Mouse (Mus musculus): ENCODE results near the gene Plscr5. TPM values are rescaled to one million over a fixed set of nuclear protein-coding genes. Genes with fewer than 3 reads are reported as not detected.

Plscr5 gene
- polyA plus RNA-seq, 1 experiment: not detected

DNA sequence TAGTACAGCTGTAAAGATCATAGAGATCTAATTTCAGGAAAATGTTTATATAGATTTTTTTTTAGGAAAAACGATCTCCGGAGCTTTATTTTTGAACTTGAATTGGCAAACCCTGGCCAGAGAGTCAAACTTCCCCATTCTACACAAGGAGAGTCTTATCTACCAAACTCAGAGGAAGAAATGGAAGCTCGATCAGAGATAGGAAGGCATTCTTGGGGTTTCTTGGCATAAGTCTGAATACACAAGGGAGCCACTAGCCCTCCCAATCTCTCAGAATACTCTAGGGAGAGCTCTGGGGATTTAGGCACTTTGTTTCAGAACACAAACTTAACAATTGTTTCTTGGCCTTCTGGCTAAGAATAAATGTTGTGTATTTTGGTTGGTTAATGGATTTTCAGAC lies 27.4 kb downstream of the Plscr5 start:
- Histone ChIP-seq H3K27ac (ENCODE audit: control insufficient read depth, insufficient read depth, low read depth, low read length, poor library complexity) (no peak overlapping the region), H3K4me1 (ENCODE audit: control insufficient read depth, insufficient read depth, low read length) (peaks cover 2% of the 10 kb centered on the region; the same call in 1 of the 2 replicates), H3K4me3 (replicated peaks; ENCODE audit: control insufficient read depth, low read depth, low read length) (no peak overlapping the region)
- no peak for TF ChIP-seq CTCF (IDR thresholded peaks at IDR 0.05; ENCODE audit: control insufficient read depth, insufficient read depth, low read length)
- 8% methylated on average over 3 of the region's 3 CpGs for WGBS

DNA sequence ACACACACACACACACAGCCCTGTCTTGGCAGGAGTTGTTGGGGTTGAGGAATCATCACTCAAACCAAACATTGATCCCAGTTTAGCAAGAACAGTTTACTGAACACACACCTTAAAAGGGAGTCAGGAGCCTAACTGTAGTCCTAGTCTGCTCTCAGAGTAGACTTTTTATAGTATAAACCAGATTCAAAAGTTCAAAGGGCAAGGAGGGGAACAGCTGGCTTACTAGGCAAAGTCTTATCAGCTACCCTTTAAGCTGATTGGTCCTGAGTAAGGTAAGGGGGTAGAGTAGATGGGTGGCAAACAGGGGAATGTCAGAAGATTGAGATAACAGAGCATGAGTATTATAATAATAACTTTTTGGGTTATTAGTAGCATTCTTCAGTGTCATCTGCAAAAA lies 28.7 kb downstream of the Plscr5 start:
- TF ChIP-seq POLR2A (IDR thresholded peaks at IDR 0.05; ENCODE audit: borderline replicate concordance, control insufficient read depth, low read depth, low read length): no peak
- TF ChIP-seq CTCF (IDR thresholded peaks at IDR 0.05; ENCODE audit: control insufficient read depth, insufficient read depth, low read length): no peak
- H3K27ac ChIP-seq (ENCODE audit: control insufficient read depth, insufficient read depth, low read depth, low read length, poor library complexity): no peak overlapping the region
- H3K4me3 ChIP-seq (replicated peaks; ENCODE audit: control insufficient read depth, low read depth, low read length): no peak overlapping the region
- H3K4me1 ChIP-seq (ENCODE audit: control insufficient read depth, insufficient read depth, low read length): peaks cover 6% of the 10 kb centered on the region; the same call in 1 of the 2 replicates

DNA sequence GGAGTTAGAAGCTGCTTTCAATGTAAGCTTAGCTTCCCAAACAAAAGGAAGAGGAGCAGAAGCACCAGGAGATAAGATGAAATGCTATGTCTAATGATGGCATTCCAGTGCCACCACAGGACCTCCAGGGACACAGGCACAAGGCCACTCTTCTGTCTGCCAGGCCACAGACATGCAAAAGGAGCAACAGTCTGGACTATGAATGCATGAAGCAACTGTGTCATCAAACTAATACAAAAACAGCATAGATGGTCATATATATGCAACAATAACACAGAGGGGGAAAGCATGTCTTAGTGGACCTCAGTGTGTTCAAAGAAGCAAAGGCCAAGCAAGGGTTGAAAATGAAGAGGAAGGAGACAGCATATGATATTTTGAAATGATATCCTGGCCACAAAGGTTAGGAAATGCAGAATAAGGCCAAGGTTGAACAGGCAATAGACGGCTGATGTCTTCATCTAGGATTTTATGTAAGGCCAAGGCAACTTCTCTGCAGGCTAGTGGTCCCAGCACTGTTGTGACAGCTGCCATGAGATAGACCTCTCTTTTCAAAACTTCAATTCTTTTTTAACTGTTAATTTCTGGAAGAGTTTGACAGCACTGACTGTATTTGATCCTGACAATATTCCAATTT lies 32.0 kb downstream of the Plscr5 start:
- 40% methylated on average over 1 of the region's 1 CpGs for WGBS
- no peak for TF ChIP-seq POLR2A (IDR thresholded peaks at IDR 0.05; ENCODE audit: borderline replicate concordance, control insufficient read depth, low read depth, low read length)
- no peak for TF ChIP-seq CTCF (IDR thresholded peaks at IDR 0.05; ENCODE audit: control insufficient read depth, insufficient read depth, low read length)
- H3K27ac ChIP-seq (ENCODE audit: control insufficient read depth, insufficient read depth, low read depth, low read length, poor library complexity): no peak overlapping the region
- peaks cover 6% of the 10 kb centered on the region; the same call in 1 of the 2 replicates for H3K4me1 ChIP-seq (ENCODE audit: control insufficient read depth, insufficient read depth, low read length)
- H3K4me3 ChIP-seq (replicated peaks; ENCODE audit: control insufficient read depth, low read depth, low read length): no peak overlapping the region

DNA sequence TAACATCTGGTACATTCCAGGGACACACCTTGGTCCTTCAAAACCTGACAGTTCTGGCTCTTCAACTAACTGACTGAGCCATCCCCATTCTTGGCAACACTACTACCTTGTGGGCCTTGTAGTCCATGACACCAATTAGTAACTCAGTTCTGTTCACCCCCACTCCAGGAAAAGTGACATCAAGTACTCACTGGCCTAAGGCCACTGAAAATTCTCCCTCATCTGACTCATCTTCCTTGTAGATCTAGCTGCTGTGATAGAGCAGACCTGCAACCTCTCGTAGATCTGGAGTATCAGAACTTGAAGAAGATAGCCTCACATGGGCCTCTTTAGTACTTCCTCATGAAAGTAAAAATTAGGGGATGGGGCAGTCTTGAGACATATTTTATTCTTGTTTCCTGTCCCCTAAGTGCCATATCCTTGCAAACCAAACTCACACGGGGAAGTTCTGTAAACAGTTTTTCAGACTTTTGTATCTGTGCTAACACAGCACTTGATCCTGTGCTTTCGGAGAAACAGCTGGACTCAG lies 33.5 kb downstream of the Plscr5 start:
- peaks cover 6% of the 10 kb centered on the region; the same call in 1 of the 2 replicates for H3K4me1 ChIP-seq (ENCODE audit: control insufficient read depth, insufficient read depth, low read length)
- no peak overlapping the region for H3K4me3 ChIP-seq (replicated peaks; ENCODE audit: control insufficient read depth, low read depth, low read length)
- TF ChIP-seq POLR2A (IDR thresholded peaks at IDR 0.05; ENCODE audit: borderline replicate concordance, control insufficient read depth, low read depth, low read length) (no peak), CTCF (IDR thresholded peaks at IDR 0.05; ENCODE audit: control insufficient read depth, insufficient read depth, low read length) (no peak)
- WGBS: 19% methylated on average over 3 of the region's 3 CpGs
- no peak overlapping the region for H3K27ac ChIP-seq (ENCODE audit: control insufficient read depth, insufficient read depth, low read depth, low read length, poor library complexity)

DNA sequence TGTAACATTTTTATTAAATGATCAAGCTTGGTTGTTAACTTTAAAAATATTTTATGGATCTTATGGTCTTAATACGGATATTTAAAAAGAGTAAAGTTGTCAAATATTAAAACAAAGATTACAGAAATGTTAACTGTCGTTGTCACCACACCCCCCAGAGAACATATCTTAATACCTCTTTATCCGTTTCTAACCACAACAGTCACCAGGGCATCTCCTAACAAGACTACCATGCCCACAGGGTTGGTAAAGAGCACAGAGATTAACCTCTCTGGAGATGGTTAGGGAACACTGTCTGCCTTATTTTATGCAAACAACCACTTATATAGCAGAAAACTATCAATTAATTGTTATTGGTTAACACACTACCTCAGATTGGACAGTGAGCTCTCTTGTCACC lies 34.1 kb downstream of the Plscr5 start:
- Histone ChIP-seq H3K4me1 (ENCODE audit: control insufficient read depth, insufficient read depth, low read length) (peaks cover 5% of the 10 kb centered on the region; the same call in 1 of the 2 replicates), H3K4me3 (replicated peaks; ENCODE audit: control insufficient read depth, low read depth, low read length) (no peak overlapping the region), H3K27ac (ENCODE audit: control insufficient read depth, insufficient read depth, low read depth, low read length, poor library complexity) (no peak overlapping the region)
- TF ChIP-seq POLR2A (IDR thresholded peaks at IDR 0.05; ENCODE audit: borderline replicate concordance, control insufficient read depth, low read depth, low read length): no peak
- TF ChIP-seq CTCF (IDR thresholded peaks at IDR 0.05; ENCODE audit: control insufficient read depth, insufficient read depth, low read length): no peak
- WGBS: 38% methylated on average over 3 of the region's 3 CpGs

DNA sequence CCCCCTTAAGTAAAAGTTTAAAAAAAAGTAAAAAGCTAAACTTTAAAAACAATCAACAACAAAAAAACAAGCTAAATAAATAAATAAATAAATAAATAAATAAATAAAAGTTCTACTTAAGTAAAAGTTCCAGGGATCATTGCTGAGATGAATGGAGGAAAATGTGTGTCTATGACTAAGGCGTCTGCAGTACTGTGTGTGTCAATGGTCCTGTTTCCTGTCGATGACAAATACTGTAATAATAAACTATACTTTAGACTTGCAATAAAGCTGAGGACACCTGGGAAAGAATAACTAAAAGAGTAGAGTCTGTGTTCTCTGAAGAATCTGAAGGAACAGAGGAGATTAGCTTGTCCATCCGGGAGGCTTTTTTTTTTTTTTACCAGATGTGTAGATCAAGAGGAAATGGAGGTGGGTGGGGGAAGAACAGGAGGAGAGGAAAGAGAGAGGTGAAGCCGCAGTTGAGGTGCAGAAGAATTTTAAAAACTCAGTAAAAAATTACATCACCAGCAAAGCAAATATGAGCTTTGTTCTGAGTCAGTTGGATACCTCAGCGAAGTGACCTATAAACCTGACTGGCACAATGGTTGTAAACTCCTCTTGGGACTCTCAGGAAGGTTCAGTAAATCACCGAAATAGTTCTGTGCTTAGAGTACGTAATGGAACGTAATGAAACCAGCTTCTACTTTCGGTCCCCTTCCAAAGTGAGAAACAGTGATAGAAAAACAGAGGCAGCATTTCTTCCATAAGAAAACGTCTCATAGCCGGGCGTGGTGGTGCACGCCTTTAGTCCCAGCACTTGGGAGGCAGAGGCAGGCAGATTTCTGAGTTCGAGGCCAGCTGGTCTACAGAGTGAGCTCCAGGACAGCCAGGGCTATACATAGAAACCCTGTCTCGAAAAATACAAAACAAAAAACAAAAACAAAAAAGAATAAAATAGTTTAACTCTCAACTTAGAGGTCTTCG lies 36.4 kb downstream of the Plscr5 start:
- H3K4me1 ChIP-seq (ENCODE audit: control insufficient read depth, insufficient read depth, low read length): peaks cover 5% of the 10 kb centered on the region; the same call in 1 of the 2 replicates
- H3K27ac ChIP-seq (ENCODE audit: control insufficient read depth, insufficient read depth, low read depth, low read length, poor library complexity): no peak overlapping the region
- no peak overlapping the region for H3K4me3 ChIP-seq (replicated peaks; ENCODE audit: control insufficient read depth, low read depth, low read length)
- WGBS: 64% methylated on average over 16 of the region's 16 CpGs
- TF ChIP-seq CTCF (IDR thresholded peaks at IDR 0.05; ENCODE audit: control insufficient read depth, insufficient read depth, low read length): no peak
- TF ChIP-seq POLR2A (IDR thresholded peaks at IDR 0.05; ENCODE audit: borderline replicate concordance, control insufficient read depth, low read depth, low read length): no peak

DNA sequence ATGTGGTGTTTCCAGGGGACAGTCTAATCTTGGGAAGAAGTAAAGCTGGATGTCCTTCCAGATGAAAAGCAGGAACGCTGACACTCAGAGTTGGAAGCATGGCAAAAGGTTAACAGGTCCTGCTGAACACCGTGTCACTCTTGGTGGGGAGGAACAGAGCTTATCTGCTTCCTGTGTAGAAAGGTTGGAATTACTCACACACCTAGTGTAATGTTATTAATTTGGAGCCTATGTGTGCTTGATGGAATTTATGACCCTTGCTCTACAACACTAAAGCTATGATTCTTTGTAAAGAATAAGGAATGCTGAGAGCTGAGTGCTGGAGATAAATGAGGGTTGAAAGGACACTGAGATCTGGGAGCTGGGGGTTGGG lies 37.1 kb downstream of the Plscr5 start:
- Histone ChIP-seq H3K27ac (ENCODE audit: control insufficient read depth, insufficient read depth, low read depth, low read length, poor library complexity) (no peak overlapping the region), H3K4me3 (replicated peaks; ENCODE audit: control insufficient read depth, low read depth, low read length) (no peak overlapping the region), H3K4me1 (ENCODE audit: control insufficient read depth, insufficient read depth, low read length) (peaks cover 5% of the 10 kb centered on the region; the same call in 1 of the 2 replicates)
- TF ChIP-seq CTCF (IDR thresholded peaks at IDR 0.05; ENCODE audit: control insufficient read depth, insufficient read depth, low read length) (no peak), POLR2A (IDR thresholded peaks at IDR 0.05; ENCODE audit: borderline replicate concordance, control insufficient read depth, low read depth, low read length) (no peak)
- 49% methylated on average over 2 of the region's 2 CpGs for WGBS

DNA sequence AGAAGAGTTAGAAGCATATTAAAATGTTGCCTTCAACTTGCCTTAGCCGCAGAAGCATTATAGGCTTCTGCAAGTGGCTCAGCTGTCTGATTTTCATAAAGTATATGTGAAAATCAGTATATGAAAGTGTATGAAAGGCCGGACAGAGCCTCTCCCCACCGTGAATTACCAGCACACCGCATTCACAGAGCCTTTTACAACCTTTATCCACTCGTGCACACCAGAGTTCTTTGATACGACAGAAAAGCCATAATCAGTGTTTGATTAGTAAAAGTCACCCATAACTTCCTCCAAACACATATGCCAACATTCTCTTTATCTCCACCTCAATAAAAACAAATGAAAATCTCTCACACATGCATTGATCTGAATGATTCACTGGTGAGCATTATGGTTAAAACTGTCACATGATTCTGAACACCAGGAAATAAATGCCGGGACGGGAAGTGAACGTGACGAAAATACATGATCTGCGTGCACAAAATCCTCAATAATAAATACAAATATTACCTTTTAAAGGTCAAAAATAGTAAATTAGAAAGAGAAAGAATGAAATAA lies 42.2 kb downstream of the Plscr5 start:
- Histone ChIP-seq H3K27ac (ENCODE audit: control insufficient read depth, insufficient read depth, low read depth, low read length, poor library complexity) (no peak overlapping the region), H3K4me3 (replicated peaks; ENCODE audit: control insufficient read depth, low read depth, low read length) (no peak overlapping the region), H3K4me1 (ENCODE audit: control insufficient read depth, insufficient read depth, low read length) (no peaks in the 10 kb centered on the region)
- TF ChIP-seq POLR2A (IDR thresholded peaks at IDR 0.05; ENCODE audit: borderline replicate concordance, control insufficient read depth, low read depth, low read length) (no peak), CTCF (IDR thresholded peaks at IDR 0.05; ENCODE audit: control insufficient read depth, insufficient read depth, low read length) (no peak)
- 86% methylated on average over 11 of the region's 11 CpGs for WGBS
